Mouse (Mus musculus) heart, postnatal 0 days (tissue): ENCODE measurements around the gene Krtap5-2.

Source experiments
- CTCF ChIP-seq: IDR thresholded peaks from 2 replicates; pipeline ENCODE4 v1.5.1; 2016; ENCODE audit warnings: antibody characterized with exemption, control low read depth, low read depth
- EP300 ChIP-seq: IDR thresholded peaks from 2 replicates; pipeline ENCODE4 v1.6.1; 2016; ENCODE audit warnings: antibody characterized with exemption, low read depth

DNA sequence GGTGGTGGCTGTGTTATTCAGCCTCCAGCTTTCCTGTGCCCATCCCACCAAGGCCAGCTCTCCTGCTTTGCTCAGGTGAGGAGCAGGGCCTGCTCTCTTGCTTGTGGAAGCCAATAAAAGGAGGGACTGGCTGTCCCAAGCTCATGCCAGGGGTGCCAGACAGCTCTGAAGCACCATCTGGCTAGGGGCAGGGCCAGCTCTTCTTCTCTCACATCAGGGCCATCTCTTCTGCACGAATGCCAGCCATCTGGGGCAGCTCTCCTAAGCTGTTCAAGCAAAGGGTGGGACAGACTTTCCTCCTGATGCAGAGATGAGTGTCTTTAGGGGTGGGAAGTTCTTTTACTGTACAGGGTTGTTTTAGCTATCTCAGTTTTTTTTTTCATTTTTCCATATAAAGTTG, 5.2 kb upstream of the Krtap5-2 start:
- no peak for TF ChIP-seq CTCF
- TF ChIP-seq EP300, result no peak
